Mouse (Mus musculus) G1E (cell line): Measurements from ENCODE around the gene Grm6.

Source experiments
- CTCF ChIP-seq: IDR thresholded peaks from 2 replicates; pipeline ENCODE4 v1.5.1; 2012; ENCODE audit warnings: low read depth, low read length, inconsistent platforms, mixed read lengths
- GATA1 ChIP-seq: IDR thresholded peaks from 2 replicates; pipeline ENCODE4 v1.6.1; 2012; ENCODE audit warnings: borderline replicate concordance, low read length, inconsistent platforms, mixed read lengths
- POLR2AphosphoS5 ChIP-seq: IDR thresholded peaks from 2 replicates; pipeline ENCODE4 v1.6.1; 2012; ENCODE audit warnings: low read depth, low read length, inconsistent platforms; ENCODE audit not compliant: insufficient replicate concordance
- TAL1 ChIP-seq: conservative IDR thresholded peaks from 2 replicates; pipeline ENCODE4 v1.6.1; 2012; ENCODE audit warnings: low read depth, low read length, inconsistent platforms, mixed read lengths

GRCm38 (mm10) chr11:50835727-50836126 lies 14.8 kb upstream of the Grm6 start:
- TF ChIP-seq POLR2AphosphoS5 (no peak), TAL1 (no peak), CTCF (no peak), GATA1 (no peak)
